16 mouse cellular contexts compared by ENCODE assay signal in genomic region chr14:8329552-8329951, GRCm38 (mm10). TPM values are rescaled to one million over a fixed set of nuclear protein-coding genes. Genes with fewer than 3 reads are reported as not detected.
DNase-seq lines count a peak whose midpoint lies in the region; ATAC-seq and TF ChIP-seq lines count a peak whose summit lies in the region.
"Had no signal": no experiment of that assay in that cellular context is flagged by ENCODE, and none has a peak within 500 bp of the region (broad histone marks: within the 10 kb centered on the region; RNA-seq: fewer than 3 reads in every experiment).

No protein-coding gene starts in this region.

- no peak overlapping the region for H3K4me3 ChIP-seq in lung, adult 2 months (replicated peaks; ENCODE audit: extremely low read depth, low read depth, low read length)
- no peak overlapping the region for H3K4me3 ChIP-seq in forebrain, embryonic 14.5 days (ENCODE audit: low read depth, low read length)
- H3K4me3 ChIP-seq in lung, embryonic 15.5 days = no peak overlapping the region
- H3K4me3 ChIP-seq in neural tube, embryonic 12.5 days = no peak overlapping the region
- no peak overlapping the region for H3K4me3 ChIP-seq in thymus, adult 2 months (ENCODE audit: control insufficient read depth, insufficient read depth, low read length)
- H3K4me3 ChIP-seq: embryonic facial prominence, embryonic 13.5 days had no signal

- H3K4me1 ChIP-seq in lung, adult 2 months (ENCODE audit: control insufficient read depth, insufficient read depth, low read length) = 0 out of 2 replicates have a peak, but pooled peaks cover 2% of the 10 kb centered on the region
- H3K4me1 ChIP-seq in forebrain, embryonic 14.5 days (ENCODE audit: control insufficient read depth, insufficient read depth, low read length) = peaks cover 22% of the 10 kb centered on the region
- H3K4me1 ChIP-seq in lung, embryonic 15.5 days = peaks cover 26% of the 10 kb centered on the region; the same call in 1 of the 2 replicates
- peaks cover 3% of the 10 kb centered on the region; the same call in 1 of the 2 replicates for H3K4me1 ChIP-seq in neural tube, embryonic 12.5 days
- no peaks in the 10 kb centered on the region for H3K4me1 ChIP-seq in thymus, adult 2 months (replicated peaks; ENCODE audit: control insufficient read depth, insufficient read depth, low read length)

- no peak overlapping the region for H3K4me2 ChIP-seq in forebrain, embryonic 14.5 days (ENCODE audit: low read length)
- H3K4me2 ChIP-seq in lung, embryonic 15.5 days = no peak overlapping the region
- no peak overlapping the region for H3K4me2 ChIP-seq in neural tube, embryonic 12.5 days (replicated peaks)
- H3K4me2 ChIP-seq: embryonic facial prominence, embryonic 13.5 days; liver, embryonic 11.5 days had no signal

- peak; percentile 47 to 62 for DNase-seq in lung, adult 18-20 months
- no peak for DNase-seq in lung, adult 2 months
- DNase-seq in forebrain, embryonic 14.5 days (ENCODE audit: low spot score) = peak; percentile 82
- DNase-seq in adrenal gland, postnatal 25 days = no peak
- no peak for DNase-seq in thymus, adult 2 months
- DNase-seq in adrenal gland, adult 18-20 months (ENCODE audit: low spot score in 2 of 2) = no peak
- DNase-seq: cerebellum, adult 18-20 months; gastrocnemius, postnatal 10 days; heart, postnatal 14 days; layer of hippocampus, adult 9-11 months; spleen, adult 18-20 months; thymus, postnatal 36 days had no signal

- TF ChIP-seq POLR2A in lung, adult 2 months (IDR thresholded peaks at IDR 0.05; ENCODE audit: borderline replicate concordance, extremely low read depth, low read depth, low read length) = no peak
- no peak for TF ChIP-seq POLR2A in thymus, adult 2 months (IDR thresholded peaks at IDR 0.05; ENCODE audit: control insufficient read depth, extremely low read depth, insufficient read depth, low read length, poor library complexity)

- peak; percentile 76 for ATAC-seq in forebrain, embryonic 14.5 days
- ATAC-seq in lung, embryonic 15.5 days (ENCODE audit: borderline replicate concordance, extremely low read depth, low FRiP score, low TSS enrichment) = peak; percentile 17; the same call in 1 of the 2 replicates
- ATAC-seq in neural tube, embryonic 12.5 days (ENCODE audit: low FRiP score, low read depth) = 0 out of 2 replicates have a peak, but pooled peaks have one; percentile 19

- H3K27me3 ChIP-seq in forebrain, embryonic 14.5 days (replicated peaks; ENCODE audit: control insufficient read depth, insufficient read depth, low read length) = no peaks in the 10 kb centered on the region
- no peaks in the 10 kb centered on the region for H3K27me3 ChIP-seq in lung, embryonic 15.5 days
- H3K27me3 ChIP-seq in neural tube, embryonic 12.5 days (replicated peaks) = no peaks in the 10 kb centered on the region
- H3K27me3 ChIP-seq in thymus, adult 2 months (ENCODE audit: control insufficient read depth, insufficient read depth, low read length) = no peaks in the 10 kb centered on the region

- 40% methylated on average over 4 of the region's 4 CpGs for WGBS in lung, adult 2 months
- 10% methylated on average over 4 of the region's 4 CpGs for WGBS in forebrain, embryonic 14.5 days
- WGBS in lung, embryonic 15.5 days = 53% methylated on average over 4 of the region's 4 CpGs
- WGBS in neural tube, embryonic 12.5 days = 42% methylated on average over 4 of the region's 4 CpGs
- WGBS in thymus, adult 2 months = 84% methylated on average over 4 of the region's 4 CpGs

- H3K36me3 ChIP-seq in forebrain, embryonic 14.5 days (ENCODE audit: control insufficient read depth, insufficient read depth, low read length) = no peaks in the 10 kb centered on the region
- no peaks in the 10 kb centered on the region for H3K36me3 ChIP-seq in lung, embryonic 15.5 days
- H3K36me3 ChIP-seq in neural tube, embryonic 12.5 days = no peaks in the 10 kb centered on the region
- no peaks in the 10 kb centered on the region for H3K36me3 ChIP-seq in thymus, adult 2 months (ENCODE audit: control insufficient read depth, insufficient read depth, low read length)
- H3K36me3 ChIP-seq: embryonic facial prominence, embryonic 13.5 days had no signal

- H3K27ac ChIP-seq in forebrain, embryonic 14.5 days (ENCODE audit: low read depth, low read length) = peak overlapping the region; percentile 55; the same call in 1 of the 2 replicates
- no peak overlapping the region for H3K27ac ChIP-seq in lung, embryonic 15.5 days
- no peak overlapping the region for H3K27ac ChIP-seq in neural tube, embryonic 12.5 days
- H3K27ac ChIP-seq in thymus, adult 2 months (ENCODE audit: control insufficient read depth, insufficient read depth, low read length) = no peak overlapping the region
- H3K27ac ChIP-seq: embryonic facial prominence, embryonic 13.5 days had no signal

- no peaks in the 10 kb centered on the region for H3K9me3 ChIP-seq in forebrain, embryonic 14.5 days (replicated peaks; ENCODE audit: control insufficient read depth, low read length)
- H3K9me3 ChIP-seq in lung, embryonic 15.5 days = no peaks in the 10 kb centered on the region
- H3K9me3 ChIP-seq in neural tube, embryonic 12.5 days = no peaks in the 10 kb centered on the region
- H3K9me3 ChIP-seq: embryonic facial prominence, embryonic 13.5 days had no signal

- TF ChIP-seq CTCF in lung, adult 2 months (IDR thresholded peaks at IDR 0.05; ENCODE audit: insufficient read depth, low read length) = no peak
- no peak for TF ChIP-seq CTCF in thymus, adult 2 months (IDR thresholded peaks at IDR 0.05; ENCODE audit: borderline replicate concordance, control insufficient read depth, extremely low read depth, insufficient read depth, low read length, poor library complexity)

- no peak overlapping the region for H3K9ac ChIP-seq in forebrain, embryonic 14.5 days (ENCODE audit: low read length)
- H3K9ac ChIP-seq in lung, embryonic 15.5 days = no peak overlapping the region
- H3K9ac ChIP-seq in neural tube, embryonic 12.5 days = no peak overlapping the region
- H3K9ac ChIP-seq: embryonic facial prominence, embryonic 13.5 days had no signal

RNA-seq across cellular contexts. Expression of gene Fam107a, which starts 11.7 kb away (rescaled TPM):
- polyA plus RNA-seq in lung, adult 2 months (2012; rRNA removed) = 8.5 and 12.1 TPM in 2 replicates
- polyA plus RNA-seq in forebrain, embryonic 14.5 days (2014; fragmentation: Nextera tagmentation; extraction: Ambion mirVana) = 0.14 and 0.15 TPM in 2 replicates
- 0.54 and 0.59 TPM in 2 replicates for polyA plus RNA-seq in lung, embryonic 15.5 days (2015; fragmentation: Nextera tagmentation; extraction: Ambion mirVana)
- polyA plus RNA-seq in neural tube, embryonic 12.5 days (2016; fragmentation: Nextera tagmentation; extraction: Ambion mirVana) = 0.75 and 1.0 TPM in 2 replicates
- total RNA-seq in adrenal gland, postnatal 25 days (2021) = 1.6 and 2.9 TPM in 2 replicates
- polyA plus RNA-seq in thymus, adult 2 months (2012; rRNA removed) = 1.1 and 2.1 TPM in 2 replicates
- total RNA-seq in adrenal gland, adult 18-20 months (2021) = 1 to 10 TPM; 7.4 to 8.0 TPM

RNA-seq across cellular contexts. Expression of gene Oit1, which starts 49.0 kb away (rescaled TPM):
- 4.3 and 5.1 TPM in 2 replicates for polyA plus RNA-seq in lung, adult 2 months (2012; rRNA removed)
- polyA plus RNA-seq in forebrain, embryonic 14.5 days (2014; fragmentation: Nextera tagmentation; extraction: Ambion mirVana) = not detected in 2 replicates
- polyA plus RNA-seq in lung, embryonic 15.5 days (2015; fragmentation: Nextera tagmentation; extraction: Ambion mirVana) = 2.1 and 2.9 TPM in 2 replicates
- not detected in 2 replicates for polyA plus RNA-seq in neural tube, embryonic 12.5 days (2016; fragmentation: Nextera tagmentation; extraction: Ambion mirVana)
- total RNA-seq in adrenal gland, postnatal 25 days (2021) = not detected in 2 replicates
- 4.0 and 4.3 TPM in 2 replicates for polyA plus RNA-seq in thymus, adult 2 months (2012; rRNA removed)
- total RNA-seq in adrenal gland, adult 18-20 months (2021) = not detected
- total RNA-seq: gastrocnemius, postnatal 10 days; heart, postnatal 14 days had no signal
- polyA plus RNA-seq: liver, embryonic 11.5 days had no signal

Comparison
In these comparisons a context has a peak if more than half of its experiments do, and no peak if none do; other contexts are left out.
1. DNase-seq: peak in lung, adult 18-20 months (2 of 2) and forebrain, embryonic 14.5 days (single experiment); none in lung, adult 2 months (single experiment), adrenal gland, postnatal 25 days (single experiment), thymus, adult 2 months (single experiment) and adrenal gland, adult 18-20 months (0 of 2).
2. ATAC-seq: peak in every context shown above with its lines; median percentile 76 in forebrain, embryonic 14.5 days; 19 in neural tube, embryonic 12.5 days; 17 in lung, embryonic 15.5 days.